Mouse (Mus musculus) layer of hippocampus, postnatal 36 days (tissue): ENCODE measurements at regions not wholly inside any gene's neighbourhood (a gene's known extent, or its start where the extent isn't known, plus 50 kb on each side); places are given as distances from the start of the nearest gene placed in this dataset.

Source experiments
- DNase-seq, 2 experiments: peaks; one replicate each; pipeline ENCODE4 v3.0.0; 2022

DNA sequence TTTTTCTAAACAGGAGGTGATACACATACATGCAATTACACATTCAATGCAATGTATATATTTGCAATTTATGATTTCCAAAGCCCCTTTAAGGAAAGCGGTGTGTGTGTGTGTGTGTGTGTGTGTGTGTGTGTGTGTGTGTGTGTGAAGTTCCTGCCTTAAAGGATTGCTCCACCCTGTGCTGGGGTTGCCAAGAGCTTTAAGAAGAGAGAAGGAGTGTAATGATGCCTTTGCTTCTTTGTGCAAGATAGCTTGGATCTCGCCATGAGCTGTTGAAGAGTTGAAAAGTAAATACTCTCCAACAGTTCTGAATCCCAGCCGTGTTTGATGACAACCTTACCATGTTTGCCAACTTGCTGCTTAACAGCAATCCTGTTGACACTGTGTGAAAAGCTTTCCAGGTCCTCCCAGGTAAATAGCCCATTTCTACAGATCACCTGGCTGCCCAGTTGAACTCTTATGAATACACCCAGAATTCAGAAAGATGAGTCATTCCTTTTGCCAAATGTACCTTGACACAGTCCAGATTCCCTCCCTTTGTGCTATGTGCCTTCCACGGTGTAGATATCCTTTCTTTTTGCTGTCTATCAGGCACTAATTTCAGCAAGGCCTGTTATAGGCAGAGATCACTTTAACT is 216.3 kb downstream of the Ikzf2 start:
- DNase-seq = no peak

- DNase-seq = no peak
These were observed 217.7 kb downstream of the Ikzf2 start for GRCm38 (mm10) chr1:69469158-69469901.

- no peak for DNase-seq
These were observed 220.3 kb downstream of the Ikzf2 start for GRCm38 (mm10) chr1:69466534-69467275.

DNA sequence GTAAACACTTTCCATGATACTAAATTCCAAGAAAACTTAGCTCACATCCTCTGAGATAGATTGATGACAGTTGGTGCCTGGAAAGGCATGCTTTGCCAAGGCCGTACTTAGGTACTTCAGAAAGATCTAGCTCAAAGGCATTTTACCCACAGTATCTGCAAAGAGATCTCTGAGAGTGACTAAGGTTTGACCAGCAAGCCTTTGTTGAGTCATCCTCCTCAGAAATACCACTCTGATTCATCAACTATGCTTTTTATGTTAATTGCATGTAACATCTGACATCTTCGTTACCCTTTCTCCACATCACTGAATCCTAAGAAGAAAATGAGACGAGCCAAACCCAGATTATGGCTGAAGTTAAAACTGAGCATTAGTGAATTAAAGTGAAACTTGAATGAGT is 225.9 kb downstream of the Ikzf2 start:
- DNase-seq = no peak

GRCm38 (mm10) chr1:69459899-69460298 is 227.1 kb downstream of the Ikzf2 start:
- DNase-seq = no peak

GRCm38 (mm10) chr1:69457471-69457870 is 229.6 kb downstream of the Ikzf2 start:
- DNase-seq = no peak

DNA sequence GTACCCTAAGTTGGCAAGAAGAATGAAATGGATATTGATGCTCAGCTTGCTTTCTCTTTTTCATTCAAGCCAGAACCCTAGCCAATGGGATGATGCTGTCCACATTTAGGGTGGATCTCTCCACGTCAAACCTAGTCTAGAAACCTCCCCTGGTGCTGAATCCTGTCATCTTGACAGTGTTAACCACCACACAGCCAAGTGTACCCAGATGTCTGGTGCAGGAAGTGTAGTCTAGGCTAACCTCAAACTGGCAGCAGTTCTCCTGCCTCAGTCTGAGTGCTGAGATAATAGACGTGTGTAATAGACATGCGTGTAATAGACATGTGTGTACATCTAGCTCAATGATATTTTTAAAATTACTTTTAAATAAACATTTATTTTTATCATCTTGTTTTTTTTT is 233.1 kb downstream of the Ikzf2 start:
- no peak for DNase-seq

DNA sequence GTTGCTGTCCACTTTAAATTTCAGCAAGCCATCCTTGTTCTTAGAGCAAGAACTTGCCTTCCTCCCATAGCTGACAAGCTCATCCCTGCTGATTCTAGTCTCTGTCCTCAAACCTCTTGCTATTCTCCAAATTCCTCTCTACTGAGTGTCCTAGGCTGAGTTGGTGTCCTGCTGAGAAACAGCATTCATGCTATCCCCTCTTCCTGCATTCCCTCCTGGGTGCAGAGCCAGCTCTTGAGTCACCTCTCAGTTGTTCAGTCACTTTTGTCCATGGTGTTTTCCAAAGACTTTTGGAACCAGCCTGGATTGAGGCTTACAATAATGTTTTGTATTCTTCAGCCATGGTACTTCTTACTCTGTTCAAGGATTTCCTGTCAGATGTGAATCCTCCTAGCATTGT is 234.1 kb downstream of the Ikzf2 start:
- DNase-seq = no peak

GRCm38 (mm10) chr1:69450455-69450854 is 236.6 kb downstream of the Ikzf2 start:
- no peak for DNase-seq

- no peak for DNase-seq
These were observed 239.8 kb downstream of the Ikzf2 start for GRCm38 (mm10) chr1:69447276-69447675.

DNA sequence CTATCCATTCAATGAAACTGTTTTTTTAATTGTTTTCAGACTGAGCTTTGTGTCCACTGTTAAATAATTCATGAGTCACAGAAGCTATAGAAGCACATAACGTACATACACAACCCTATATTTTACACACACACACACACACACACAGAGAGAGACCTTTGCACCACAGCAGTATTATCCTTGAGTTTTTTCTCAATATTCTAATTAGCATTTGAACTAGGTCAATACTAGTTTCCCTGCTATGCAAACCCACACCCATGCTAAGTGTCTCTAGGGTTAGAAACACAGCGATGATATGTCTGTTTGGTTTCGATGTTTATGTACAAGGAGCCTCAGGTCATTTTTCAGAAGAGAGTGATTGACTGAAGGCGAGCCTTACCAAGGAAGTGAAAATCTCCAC is 242.3 kb downstream of the Ikzf2 start:
- no peak for DNase-seq

DNA sequence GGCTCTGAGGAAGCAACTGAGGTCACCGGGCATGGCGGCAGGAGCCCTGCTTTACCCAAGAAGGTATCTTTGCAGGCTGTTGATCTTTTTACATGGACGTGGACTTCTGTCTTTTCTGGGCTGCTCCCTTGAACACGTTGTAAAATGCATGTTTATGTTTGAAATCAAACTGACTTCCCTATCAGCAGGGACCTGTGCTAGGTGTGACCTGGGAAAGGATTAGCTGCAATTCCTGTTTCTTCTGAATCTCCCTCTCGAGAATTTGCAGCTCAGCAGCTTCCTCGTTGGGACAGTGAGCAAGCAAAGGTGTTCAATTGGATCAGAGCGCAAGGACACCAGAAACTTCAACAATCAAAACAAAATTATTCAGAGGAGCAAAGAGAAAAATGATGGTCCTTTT is 243.6 kb downstream of the Ikzf2 start:
- no peak for DNase-seq

DNA sequence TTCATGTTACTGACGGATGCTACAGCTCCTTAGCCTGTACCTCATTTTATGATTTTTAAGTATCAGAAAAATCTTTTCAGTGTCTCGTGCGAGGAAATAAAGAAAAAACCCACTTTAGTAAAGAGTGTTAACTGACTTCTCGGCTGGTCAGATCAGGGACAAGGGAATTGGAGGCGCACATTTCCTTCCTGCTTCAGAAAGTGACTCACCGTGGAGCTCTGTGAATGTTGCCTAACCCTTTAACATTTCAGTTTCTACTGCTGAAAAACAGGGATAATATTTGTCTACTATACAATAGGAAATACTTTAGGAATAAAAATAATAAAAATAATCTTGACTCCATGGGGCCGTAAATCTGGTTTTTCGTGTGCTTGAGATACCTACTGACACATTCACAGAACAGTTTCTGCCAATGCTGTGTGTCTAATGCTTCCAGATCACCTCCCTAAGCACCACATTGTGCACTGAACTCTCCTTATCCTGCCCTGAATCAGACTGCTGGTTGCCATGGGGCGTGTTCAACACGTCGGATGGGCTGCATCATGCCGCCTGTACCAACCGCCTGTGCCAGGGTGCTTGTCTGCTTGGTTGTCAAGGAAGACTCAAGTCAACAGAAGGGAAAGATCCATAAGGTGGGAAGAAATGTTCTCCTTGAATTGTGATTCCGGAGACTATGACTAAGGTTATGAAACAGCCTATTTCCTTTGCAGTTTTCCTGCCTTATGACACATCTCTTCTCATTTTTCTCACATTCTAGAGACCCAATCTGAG is 246.3 kb downstream of the Ikzf2 start:
- DNase-seq = peak; percentile 10 to 26

DNA sequence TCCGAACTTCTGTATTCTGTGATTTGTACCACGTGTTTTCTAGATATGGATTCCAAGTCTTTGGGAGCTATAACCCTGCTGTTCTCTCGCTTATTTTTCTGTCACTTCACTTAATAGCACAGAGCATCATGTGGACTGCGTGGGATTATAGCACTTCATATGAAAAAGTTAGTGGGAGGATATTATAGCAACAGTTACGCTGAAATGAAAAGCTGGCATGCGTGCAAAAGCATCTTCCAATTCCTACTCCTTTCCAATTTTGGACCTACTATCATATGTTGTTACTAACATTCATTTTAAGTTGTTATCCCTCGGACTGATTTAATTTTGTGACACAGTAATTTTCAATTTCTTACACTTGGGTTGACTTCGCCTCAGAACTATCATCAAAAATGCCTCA is 250.0 kb downstream of the Ikzf2 start:
- peak; percentile 27 to 32 for DNase-seq

DNA sequence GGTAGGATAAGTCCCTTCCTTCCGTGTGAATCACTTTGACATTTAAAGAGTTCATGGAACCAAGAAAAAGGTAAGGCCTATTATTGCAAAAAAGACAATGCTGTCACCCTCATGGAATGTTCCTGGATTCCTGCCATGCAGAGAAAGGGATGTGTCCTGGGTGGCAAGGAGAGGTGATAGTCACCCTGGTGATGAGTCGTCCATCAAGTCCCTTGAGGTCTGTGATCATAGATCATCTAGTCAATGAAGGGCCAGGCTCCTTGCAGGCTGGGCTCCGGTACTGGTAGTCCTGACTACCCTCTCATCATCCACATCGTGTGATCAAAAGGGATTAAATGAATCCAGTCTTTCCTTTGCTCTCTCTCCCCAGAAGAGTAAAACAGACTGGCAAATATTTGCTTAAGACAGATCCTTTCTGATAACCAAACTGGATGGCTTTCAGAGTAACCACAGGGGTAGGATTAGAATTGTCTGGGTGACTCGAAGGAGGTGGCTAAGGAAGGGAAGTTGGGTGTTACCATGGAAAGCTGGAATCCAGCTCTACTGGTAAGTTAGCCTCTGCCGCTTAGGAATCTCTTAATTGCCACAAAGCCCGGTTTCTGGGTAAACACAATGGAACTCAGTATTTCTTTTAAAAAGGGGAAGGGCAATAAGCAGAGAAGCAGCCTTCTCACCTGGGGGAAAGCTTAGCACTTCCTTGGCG is 253.2 kb downstream of the Ikzf2 start:
- no peak for DNase-seq

GRCm38 (mm10) chr1:69430683-69431407 is 256.2 kb downstream of the Ikzf2 start:
- no peak for DNase-seq

- no peak for DNase-seq
These were observed 257.4 kb downstream of the Ikzf2 start for GRCm38 (mm10) chr1:69429632-69430031.

DNA sequence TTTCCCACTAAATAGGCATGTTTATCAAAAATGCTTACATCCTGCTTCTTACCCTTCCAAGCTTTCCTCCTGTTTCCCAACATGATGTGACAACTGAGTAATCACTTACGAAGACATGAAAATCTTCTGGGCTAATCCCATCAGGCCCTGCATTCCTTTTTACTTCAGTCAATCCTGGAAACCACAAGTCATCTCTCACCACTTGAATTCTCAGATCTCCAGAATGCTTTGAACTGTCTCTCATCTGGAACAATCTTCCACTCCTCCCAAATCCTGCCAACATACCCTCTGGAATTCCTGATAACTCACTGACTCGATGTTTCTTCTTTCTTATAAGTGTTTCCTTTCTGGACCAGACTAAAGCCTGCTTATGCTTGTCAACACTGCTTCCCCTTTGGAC is 289.4 kb downstream of the Ikzf2 start:
- DNase-seq = no peak

DNA sequence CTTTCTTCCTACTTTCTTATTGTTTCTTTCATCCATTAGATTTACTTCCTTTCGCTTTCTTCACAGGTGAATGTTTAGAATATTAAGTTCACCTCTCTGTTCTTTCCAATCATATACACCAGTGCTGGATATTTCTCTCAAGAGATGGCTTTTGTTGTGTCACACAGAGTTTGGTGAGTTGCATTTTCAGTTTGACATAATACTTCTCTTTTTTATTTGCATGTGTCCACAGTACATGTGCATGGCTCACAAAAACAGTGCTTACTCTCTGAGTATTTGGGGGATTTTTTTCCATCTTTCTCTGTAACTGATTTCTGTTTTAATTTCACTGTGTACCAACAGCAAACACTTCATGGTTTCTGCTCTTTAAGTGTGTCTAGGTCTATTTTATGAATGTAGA is 274.5 kb upstream of the Erbb4 start:
- DNase-seq = no peak

DNA sequence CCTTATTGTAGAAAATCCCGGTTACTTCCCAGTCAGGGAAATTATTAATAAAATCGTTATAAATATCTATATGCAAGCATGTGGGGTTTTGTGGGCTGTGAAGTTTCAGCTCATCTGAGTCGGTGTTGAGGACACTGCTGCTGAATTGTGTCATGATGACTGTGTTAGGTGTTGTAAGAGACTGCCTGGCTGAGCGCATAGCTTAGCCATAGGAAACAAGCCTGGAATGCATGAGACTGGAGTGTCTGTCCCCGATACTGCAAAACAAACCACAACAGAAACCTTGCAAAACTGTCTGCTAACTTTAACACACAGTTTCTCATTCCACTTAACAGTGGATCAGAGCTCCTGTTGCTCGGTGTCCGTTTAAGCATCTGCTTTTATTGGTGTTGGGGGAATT is 271.9 kb upstream of the Erbb4 start:
- no peak for DNase-seq

- DNase-seq = no peak
These were observed 269.3 kb upstream of the Erbb4 start for GRCm38 (mm10) chr1:69376923-69377706.
